Mouse (Mus musculus): ENCODE measurements around the gene Acsl5. TPM values are rescaled to one million over a fixed set of nuclear protein-coding genes. Genes with fewer than 3 reads are reported as not detected.

Acsl5 gene
- total RNA-seq, 2 experiments from 2014 or later, result 27.3 to 29.9 TPM

DNA sequence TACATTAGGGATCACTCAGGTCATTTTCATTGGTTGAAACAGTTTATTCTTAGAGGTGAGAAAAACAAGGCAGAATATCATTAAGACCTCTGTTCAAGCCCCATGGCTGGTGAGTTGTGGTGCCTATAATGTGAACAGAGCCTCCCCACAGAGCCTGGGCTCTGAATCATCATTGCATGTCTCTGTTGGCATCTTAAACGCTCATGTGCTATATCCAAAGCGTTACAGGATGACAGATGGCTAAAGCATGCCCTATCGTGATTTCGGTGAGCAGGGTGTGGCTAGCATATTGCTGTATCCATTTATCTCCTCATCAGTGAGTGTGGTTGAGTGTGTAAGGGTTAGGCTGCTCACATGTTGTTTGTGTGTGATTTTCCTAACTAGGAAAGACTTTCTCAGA is 75.8 kb downstream of the Acsl5 start:
- no peak for DNase-seq (ENCODE audit: low spot score in 2 of 2)

DNA sequence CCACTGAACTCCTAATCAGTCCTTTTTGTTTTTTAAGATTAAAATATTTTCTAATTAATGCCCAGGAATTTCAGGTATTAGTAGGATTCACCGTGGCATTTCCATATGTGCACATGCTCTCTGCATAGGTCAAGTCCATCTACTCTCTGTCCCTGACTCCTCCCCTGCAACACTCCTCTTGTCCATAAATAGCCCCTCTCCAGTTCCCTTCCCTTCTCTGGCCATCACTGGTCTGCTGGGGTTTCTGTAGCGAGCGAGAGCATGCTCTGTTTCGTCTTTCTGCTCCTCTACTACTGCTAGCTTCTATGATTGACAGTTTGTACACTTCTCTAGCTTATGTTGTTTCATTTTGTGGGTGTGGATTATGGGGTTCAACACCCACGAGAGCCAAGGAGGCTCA is 80.0 kb downstream of the Acsl5 start:
- no peak for DNase-seq (ENCODE audit: low spot score in 2 of 2)

DNA sequence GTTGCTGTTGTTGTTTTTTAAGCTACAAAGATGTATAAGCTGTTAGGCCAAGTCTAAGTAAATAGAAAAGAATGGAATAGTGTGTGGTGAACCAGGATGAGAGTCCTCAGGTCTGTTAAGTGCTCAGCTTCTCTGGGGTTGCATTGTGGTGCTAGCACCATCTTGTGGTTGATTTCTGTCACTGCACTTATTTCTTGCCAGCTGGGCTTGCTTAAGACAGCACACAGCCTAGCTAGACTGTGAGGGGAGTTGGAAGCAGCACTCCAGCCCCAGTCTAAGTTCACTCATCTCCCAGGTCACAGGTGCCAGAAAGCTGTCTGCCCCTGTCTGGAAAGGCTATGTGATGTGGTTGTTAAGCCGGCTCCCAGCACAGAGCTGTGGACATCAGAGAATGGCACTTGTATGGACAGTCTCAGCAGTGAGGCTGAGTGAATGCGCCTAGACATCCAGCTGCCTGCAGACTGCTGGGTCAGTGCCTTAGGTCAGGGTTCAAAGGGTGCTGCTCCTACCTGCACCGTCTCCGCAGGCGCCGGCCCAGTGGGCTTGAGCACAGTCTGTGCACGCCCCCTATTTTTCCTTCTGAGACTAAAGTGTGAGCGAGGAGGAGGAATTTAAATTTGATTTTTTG is 81.0 kb downstream of the Acsl5 start:
- peak; percentile 71 to 77 for DNase-seq (ENCODE audit: low spot score in 2 of 2)

DNA sequence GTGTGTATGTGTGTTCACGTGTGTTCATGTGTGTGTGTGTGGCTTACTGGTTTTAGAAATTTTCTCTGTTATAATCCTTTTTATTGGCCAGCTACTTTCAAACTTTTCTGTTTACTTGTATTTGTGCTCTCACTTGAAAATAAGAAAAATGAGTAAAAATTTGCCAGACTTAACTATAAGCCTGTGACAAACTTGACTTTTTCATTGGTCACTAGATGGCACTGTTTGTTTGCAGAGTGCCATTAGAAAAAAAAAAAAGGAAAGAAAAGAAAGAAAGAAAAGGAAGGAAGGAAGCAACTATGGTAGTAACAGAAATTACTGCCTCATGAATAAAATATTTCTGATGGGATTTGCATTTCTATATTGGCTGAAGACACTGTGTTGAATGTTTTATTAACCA is 84.1 kb downstream of the Acsl5 start:
- DNase-seq (ENCODE audit: low spot score in 2 of 2), result no peak

DNA sequence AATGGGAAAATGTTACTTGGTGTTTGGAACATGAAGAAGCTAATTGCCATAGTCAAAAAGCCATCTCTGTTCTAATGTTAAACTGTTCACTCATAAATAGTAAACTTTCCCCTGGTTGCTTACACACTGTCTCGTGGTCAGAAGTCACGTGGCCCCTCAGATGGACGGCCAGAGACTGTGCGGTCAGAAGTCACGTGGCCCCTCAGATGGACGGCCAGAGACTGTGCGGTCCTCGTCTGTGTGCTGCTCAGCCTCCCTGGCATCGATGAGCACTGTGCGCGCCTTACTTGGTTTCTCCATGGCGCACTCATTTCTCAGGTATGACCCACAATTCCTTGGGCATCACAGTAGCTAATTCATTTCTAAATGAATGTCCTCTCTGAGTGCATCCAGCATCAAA is 84.7 kb downstream of the Acsl5 start:
- no peak for DNase-seq (ENCODE audit: low spot score in 2 of 2)

DNA sequence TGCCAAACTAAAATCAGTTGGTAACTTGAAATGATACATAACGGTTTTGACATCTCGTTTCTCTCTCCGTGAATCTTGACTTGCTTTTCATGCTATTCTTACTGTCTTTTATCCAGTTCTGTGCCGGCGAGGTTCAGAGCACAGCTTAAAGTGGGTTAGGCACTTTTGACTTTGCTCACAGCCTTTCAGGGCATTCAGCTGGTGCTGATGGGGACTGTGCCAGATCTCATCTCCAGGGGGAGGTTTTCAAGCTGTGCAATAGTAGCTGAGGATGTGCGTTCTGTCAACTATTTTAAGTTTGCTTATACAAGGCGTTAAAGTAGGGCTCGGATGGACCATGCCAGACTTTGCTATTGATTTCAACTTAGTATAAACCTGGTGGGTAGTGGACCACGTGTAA is 85.3 kb downstream of the Acsl5 start:
- no peak for DNase-seq (ENCODE audit: low spot score in 2 of 2)

DNA sequence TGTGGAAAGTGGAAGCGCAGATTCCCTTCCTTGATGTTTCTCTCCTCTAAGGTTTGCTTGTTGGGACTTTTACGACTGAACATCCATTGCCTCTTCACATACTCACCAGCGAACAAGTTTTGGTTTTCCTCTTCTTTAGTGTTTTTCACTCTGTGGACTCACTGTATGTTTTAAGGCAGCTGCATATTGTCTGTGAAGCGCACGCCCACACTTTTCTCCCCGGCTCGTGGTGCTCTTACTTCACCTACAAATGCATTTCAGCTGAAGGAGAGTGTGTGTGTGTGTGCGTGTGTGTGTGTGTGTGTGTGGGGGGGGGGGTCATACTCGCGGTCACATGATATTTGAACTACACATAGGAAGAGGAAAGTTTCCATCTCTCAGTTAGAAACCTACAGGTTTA is 85.9 kb downstream of the Acsl5 start:
- no peak for DNase-seq (ENCODE audit: low spot score in 2 of 2)

DNA sequence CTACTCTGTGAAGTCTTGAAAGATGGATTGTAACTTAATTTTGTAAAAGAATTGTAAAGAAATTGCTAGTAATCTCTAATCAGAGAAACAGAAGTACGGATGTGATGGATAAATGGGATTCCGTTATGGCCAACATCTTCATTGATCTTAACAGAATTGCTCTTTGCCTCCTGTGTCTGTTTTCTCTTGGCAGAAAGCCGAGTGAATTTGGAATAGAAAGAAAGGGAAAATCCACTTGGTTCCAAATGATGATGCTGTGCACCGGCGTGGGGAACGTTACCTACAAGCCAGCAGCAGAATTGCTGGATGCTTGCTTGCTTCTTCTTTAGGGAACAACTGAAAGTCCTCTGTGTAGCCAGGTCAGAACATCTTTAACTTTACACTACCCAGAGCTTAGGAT is 88.8 kb downstream of the Acsl5 start:
- no peak for DNase-seq (ENCODE audit: low spot score in 2 of 2)

DNA sequence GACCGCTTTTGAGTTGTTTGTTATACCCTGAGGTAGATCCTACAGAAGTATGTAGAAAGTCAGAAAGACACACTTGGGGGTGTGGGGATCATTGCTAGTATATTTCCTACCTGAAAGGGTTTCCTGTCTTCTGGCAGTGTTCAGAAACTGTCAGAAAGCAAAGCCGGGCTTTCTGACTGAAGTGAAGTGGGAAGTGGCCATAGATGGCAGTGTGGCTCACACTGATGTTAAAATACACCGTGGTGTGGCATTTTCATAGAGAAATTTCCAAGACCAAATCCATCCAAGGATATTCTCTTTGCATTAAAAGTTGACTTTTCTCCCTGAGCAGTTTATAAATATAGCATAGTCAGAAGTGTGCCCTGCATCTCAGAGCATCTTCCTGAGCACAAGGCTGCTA is 89.6 kb downstream of the Acsl5 start:
- DNase-seq (ENCODE audit: low spot score in 2 of 2), result no peak

DNA sequence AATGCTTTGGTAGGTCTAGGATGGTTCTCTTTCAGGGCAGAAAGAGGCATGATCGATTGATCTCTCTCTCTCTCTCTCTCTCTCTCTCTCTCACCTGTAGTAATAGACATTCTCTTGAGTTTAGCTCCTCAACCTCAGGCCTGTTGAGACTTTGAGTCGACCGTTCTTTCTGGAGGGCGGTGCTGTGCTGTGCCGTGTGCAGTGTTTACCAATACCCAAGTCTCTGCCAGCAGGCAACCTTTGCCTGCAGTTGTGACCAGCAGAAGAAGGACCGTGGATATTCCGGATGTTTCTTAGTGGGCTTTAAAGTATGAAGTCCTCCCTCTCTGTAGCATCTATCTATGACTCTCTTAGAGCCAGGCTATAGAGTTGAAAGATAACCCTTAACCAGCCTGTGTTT is 90.7 kb downstream of the Acsl5 start:
- DNase-seq (ENCODE audit: low spot score in 2 of 2), result no peak

DNA sequence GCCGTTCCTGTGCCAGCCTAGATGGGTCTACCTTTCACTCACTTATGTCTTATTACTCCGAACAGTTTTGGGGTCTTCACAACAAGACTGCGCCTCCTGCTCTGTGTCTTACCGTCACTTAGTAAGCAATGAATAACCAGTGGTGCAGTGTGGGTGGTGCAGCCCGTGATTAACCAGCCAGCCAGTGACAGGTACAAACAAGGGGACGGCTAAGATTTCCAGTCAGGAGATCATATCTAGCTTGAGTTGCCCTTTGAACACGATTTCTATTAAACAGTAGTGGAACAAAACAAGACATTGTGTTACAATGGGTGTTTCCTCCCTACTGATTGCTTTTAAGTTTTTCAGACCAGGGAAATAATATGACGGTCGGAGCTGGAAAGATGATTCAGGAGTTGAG is 91.5 kb downstream of the Acsl5 start:
- DNase-seq (ENCODE audit: low spot score in 2 of 2), result no peak

Other genes with a start within 250 kb of the Acsl5 start
- 10 to 100 TPM; 73.0 to 76.0 TPM for gene Gpam, start 124.7 kb upstream of the Acsl5 start, total RNA-seq (2021)
- under 1 TPM; 0.13 to 0.48 TPM for gene Tectb, start 71.2 kb upstream of the Acsl5 start, total RNA-seq (2021)
- under 1 TPM; 0.38 to 0.59 TPM for gene Gucy2g, start 10.7 kb upstream of the Acsl5 start, total RNA-seq (2021)
- 10 to 100 TPM; 27.1 to 29.2 TPM for gene Zdhhc6, start 64.1 kb downstream of the Acsl5 start, total RNA-seq (2021)
- 10 to 100 TPM; 48.1 to 54.4 TPM for gene Vti1a, start 64.4 kb downstream of the Acsl5 start, total RNA-seq (2021)

Measured in layer of hippocampus, postnatal 10 days (tissue).